ENCODE assay signal across 9 mouse cellular contexts in genomic region chr5:91139446-91139873, GRCm38 (mm10). TPM values are rescaled to one million over a fixed set of nuclear protein-coding genes. Genes with fewer than 3 reads are reported as not detected.
A peak's percentile ranks its signal among the peaks of the same experiment; 100 is the strongest.
DNase-seq lines count a peak whose midpoint lies in the region; ATAC-seq lines count a peak whose summit lies in the region.
"Had no signal": no experiment of that assay in that cellular context is flagged by ENCODE, and none has a peak within 500 bp of the region (broad histone marks: within the 10 kb centered on the region; RNA-seq: fewer than 3 reads in every experiment).

TSS of gene Areg (plus strand) at chr5:91139599.

- peak within 1 kb of the TSS; percentile 67 for H3K9ac ChIP-seq in intestine, embryonic 16.5 days (ENCODE audit: low read depth, low read length)

- peak; percentile 63 for DNase-seq in ZHBTc4 (ENCODE audit: low read depth, low spot score)
- peak; percentile 14 for DNase-seq in gastrocnemius, postnatal 25 days
- peak; percentile 39 for DNase-seq in left cerebral cortex, postnatal 4 days
- DNase-seq in right cerebral cortex, postnatal 36 days (ENCODE audit: low spot score in 2 of 2) = peak; percentile 5 to 16

- H3K4me2 ChIP-seq in intestine, embryonic 16.5 days (ENCODE audit: low read depth, low read length) = peak within 1 kb of the TSS; percentile 88

- ATAC-seq in common myeloid progenitor, adult 5-6 weeks (replicated peaks; ENCODE audit: low read depth, poor library complexity, severe bottlenecking) = peak; percentile 80
- peak; percentile 88 for ATAC-seq in intestine, embryonic 16.5 days
- peak; percentile 65 for ATAC-seq in megakaryocyte-erythroid progenitor cell, adult 5-6 weeks (replicated peaks; ENCODE audit: low FRiP score, low TSS enrichment, poor library complexity, severe bottlenecking)
- ATAC-seq in monocyte, adult 5-6 weeks (replicated peaks; ENCODE audit: insufficient number of reproducible peaks, low FRiP score, low TSS enrichment, poor library complexity, severe bottlenecking) = no peak

- no peaks in the 10 kb centered on the region for H3K36me3 ChIP-seq in intestine, embryonic 16.5 days (ENCODE audit: control insufficient read depth, insufficient read depth, low read length)

- no peaks in the 10 kb centered on the region for H3K9me3 ChIP-seq in intestine, embryonic 16.5 days (ENCODE audit: control insufficient read depth, low read length)

- peak within 1 kb of the TSS; percentile 58 for H3K4me3 ChIP-seq in intestine, embryonic 16.5 days (ENCODE audit: low read length)

- no peak within 1 kb of the TSS for H3K27ac ChIP-seq in intestine, embryonic 16.5 days (ENCODE audit: low read length)

- peaks cover 4% of the 10 kb centered on the region for H3K4me1 ChIP-seq in intestine, embryonic 16.5 days (ENCODE audit: control insufficient read depth, insufficient read depth, low read length)

- intact Hi-C loops in left cerebral cortex, postnatal 4 days (cut with DNase I) = no loop called here

- under 1% methylated on average over 44 of the region's 44 CpGs for WGBS in intestine, embryonic 16.5 days

- 0 out of 2 replicates have a peak, but pooled peaks cover 9% of the 10 kb centered on the region for H3K27me3 ChIP-seq in intestine, embryonic 16.5 days (replicated peaks; ENCODE audit: control insufficient read depth, insufficient read depth, low read length)

RNA-seq across cellular contexts. Expression of gene Areg, which starts in this region (rescaled TPM):
- total RNA-seq in common myeloid progenitor, adult 5-6 weeks (2017) = not detected in 2 replicates
- total RNA-seq in gastrocnemius, postnatal 25 days (2021) = not detected
- polyA plus RNA-seq in intestine, embryonic 16.5 days (2015; fragmentation: Nextera tagmentation; extraction: Ambion mirVana) = 2.9 and 3.8 TPM in 2 replicates
- not detected for total RNA-seq in left cerebral cortex, postnatal 4 days (2021)
- not detected in 2 replicates for total RNA-seq in megakaryocyte-erythroid progenitor cell, adult 5-6 weeks (2014; fragmentation: Nextera tagmentation)
- 3.8 TPM in 1 of 2 replicates, not detected in the other for total RNA-seq in megakaryocyte-erythroid progenitor cell, adult 5-6 weeks (2017)
- 0.39 to 2.0 TPM (median 1.4 TPM) in 3 replicates for total RNA-seq in monocyte, adult 5-6 weeks (2017)
- total RNA-seq: gastrocnemius, adult 8-10 months had no signal

Comparison
In these comparisons a context has a peak if more than half of its experiments do, and no peak if none do; other contexts are left out.
1. Peak in ATAC-seq in common myeloid progenitor, adult 5-6 weeks; RNA of the gene not detected or under 1 TPM.
2. Peak in DNase-seq in gastrocnemius, postnatal 25 days; RNA of the gene not detected or under 1 TPM.
3. Peak in DNase-seq in left cerebral cortex, postnatal 4 days; RNA of the gene not detected or under 1 TPM.
4. DNase-seq: peak in every context shown above with its lines; median percentile 63 in ZHBTc4; 39 in left cerebral cortex, postnatal 4 days; 14 in gastrocnemius, postnatal 25 days; 10 in right cerebral cortex, postnatal 36 days.